Mouse (Mus musculus): ENCODE data around the gene Fam69a. TPM values are rescaled to one million over a fixed set of nuclear protein-coding genes. Genes with fewer than 3 reads are reported as not detected.

Fam69a gene
- polyA plus RNA-seq, 1 experiment from 2014 or later, result 51.2 TPM

- Histone ChIP-seq H3K9ac (no peak overlapping the region), H3K27ac (replicated peaks) (no peak overlapping the region), H3K4me3 (no peak overlapping the region), H3K4me2 (no peak overlapping the region), H3K4me1 (replicated peaks) (no peaks in the 10 kb centered on the region), H3K27me3 (no peaks in the 10 kb centered on the region), H3K9me3 (no peaks in the 10 kb centered on the region), H3K36me3 (no peaks in the 10 kb centered on the region)
- no peak for ATAC-seq (ENCODE audit: low read depth)
- WGBS, result 29% methylated on average over 2 of the region's 2 CpGs
Observed at GRCm38 (mm10) chr5:108009721-108010120, 22.8 kb upstream of the Fam69a start.

GRCm38 (mm10) chr5:108005134-108005533, 18.2 kb upstream of the Fam69a start:
- 64% methylated on average over 2 of the region's 2 CpGs for WGBS
- H3K9me3 ChIP-seq, result no peaks in the 10 kb centered on the region
- H3K4me3 ChIP-seq, result no peak overlapping the region
- no peaks in the 10 kb centered on the region for H3K4me1 ChIP-seq (replicated peaks)
- H3K27ac ChIP-seq (replicated peaks), result no peak overlapping the region
- no peaks in the 10 kb centered on the region for H3K36me3 ChIP-seq
- H3K27me3 ChIP-seq, result no peaks in the 10 kb centered on the region
- H3K4me2 ChIP-seq, result no peak overlapping the region
- no peak overlapping the region for H3K9ac ChIP-seq
- ATAC-seq (ENCODE audit: low read depth), result no peak

- no peak overlapping the region for H3K9ac ChIP-seq
- no peak for ATAC-seq (ENCODE audit: low read depth)
- no peaks in the 10 kb centered on the region for H3K9me3 ChIP-seq
- H3K4me1 ChIP-seq (replicated peaks), result no peaks in the 10 kb centered on the region
- no peak overlapping the region for H3K27ac ChIP-seq (replicated peaks)
- no peaks in the 10 kb centered on the region for H3K27me3 ChIP-seq
- WGBS, result 66% methylated on average over 5 of the region's 5 CpGs
- no peak overlapping the region for H3K4me3 ChIP-seq
- H3K4me2 ChIP-seq, result no peak overlapping the region
- no peaks in the 10 kb centered on the region for H3K36me3 ChIP-seq
Observed at GRCm38 (mm10) chr5:108002734-108003133, 15.8 kb upstream of the Fam69a start.

- Histone ChIP-seq H3K9ac (peak overlapping the region; percentile 73), H3K9me3 (no peaks in the 10 kb centered on the region), H3K4me2 (peak overlapping the region; percentile 54), H3K27me3 (no peaks in the 10 kb centered on the region), H3K4me1 (replicated peaks) (no peaks in the 10 kb centered on the region), H3K27ac (replicated peaks) (peak overlapping the region; percentile 80), H3K4me3 (peak overlapping the region; percentile 54), H3K36me3 (no peaks in the 10 kb centered on the region)
- ATAC-seq (ENCODE audit: low read depth), result peak; percentile 73
- 18% methylated on average over 20 of the region's 20 CpGs for WGBS
Observed at GRCm38 (mm10) chr5:108000776-108001548, 14.1 kb upstream of the Fam69a start.

GRCm38 (mm10) chr5:107997717-107998116, 10.8 kb upstream of the Fam69a start:
- Histone ChIP-seq H3K4me3 (no peak overlapping the region), H3K9me3 (no peaks in the 10 kb centered on the region), H3K36me3 (no peaks in the 10 kb centered on the region), H3K9ac (no peak overlapping the region), H3K27me3 (no peaks in the 10 kb centered on the region), H3K4me2 (no peak overlapping the region), H3K4me1 (replicated peaks) (no peaks in the 10 kb centered on the region), H3K27ac (replicated peaks) (no peak overlapping the region)
- ATAC-seq (ENCODE audit: low read depth), result no peak
- WGBS, result 73% methylated on average over 7 of the region's 7 CpGs

- H3K9me3 ChIP-seq, result no peaks in the 10 kb centered on the region
- no peaks in the 10 kb centered on the region for H3K36me3 ChIP-seq
- H3K4me3 ChIP-seq, result no peak overlapping the region
- H3K27me3 ChIP-seq, result no peaks in the 10 kb centered on the region
- no peaks in the 10 kb centered on the region for H3K4me1 ChIP-seq (replicated peaks)
- ATAC-seq (ENCODE audit: low read depth), result no peak
- no peak overlapping the region for H3K4me2 ChIP-seq
- H3K27ac ChIP-seq (replicated peaks), result no peak overlapping the region
- 87% methylated on average over 2 of the region's 2 CpGs for WGBS
- no peak overlapping the region for H3K9ac ChIP-seq
Observed at GRCm38 (mm10) chr5:107995936-107996335, 9.1 kb upstream of the Fam69a start.

- Histone ChIP-seq H3K4me1 (replicated peaks) (peaks cover 19% of the 10 kb centered on the region), H3K36me3 (no peaks in the 10 kb centered on the region), H3K9me3 (no peaks in the 10 kb centered on the region), H3K4me3 (peak overlapping the region; percentile 88), H3K27ac (replicated peaks) (peak overlapping the region; percentile 97), H3K4me2 (peak overlapping the region; percentile 65), H3K9ac (peak overlapping the region; percentile 95), H3K27me3 (no peaks in the 10 kb centered on the region)
- peak; percentile 23; the same call in 1 of the 2 replicates for ATAC-seq (ENCODE audit: low read depth)
- 20% methylated on average over 5 of the region's 5 CpGs for WGBS
Observed at GRCm38 (mm10) chr5:107987835-107988251, 958 bp upstream of the Fam69a start.

- H3K4me2 ChIP-seq, result peak overlapping the region; percentile 65
- ATAC-seq (ENCODE audit: low read depth), result peak; percentile 83
- WGBS, result under 1% methylated on average over 40 of the region's 54 CpGs
Observed at GRCm38 (mm10) chr5:107986255-107986966, 474 bp downstream of the Fam69a start.

GRCm38 (mm10) chr5:107983946-107984345, 2.9 kb downstream of the Fam69a start:
- WGBS, result 95% methylated on average over 5 of the region's 5 CpGs
- no peak for ATAC-seq (ENCODE audit: low read depth)
- no peaks in the 10 kb centered on the region for H3K9me3 ChIP-seq
- no peak overlapping the region for H3K27ac ChIP-seq (replicated peaks)
- H3K4me2 ChIP-seq, result no peak overlapping the region
- no peaks in the 10 kb centered on the region for H3K36me3 ChIP-seq
- peaks cover 19% of the 10 kb centered on the region for H3K4me1 ChIP-seq (replicated peaks)
- H3K27me3 ChIP-seq, result no peaks in the 10 kb centered on the region
- no peak overlapping the region for H3K4me3 ChIP-seq
- H3K9ac ChIP-seq, result no peak overlapping the region

More at GRCm38 (mm10) chr5:107986255-107986966, 474 bp downstream of the Fam69a start:
- Histone ChIP-seq H3K27me3 (no peaks in the 10 kb centered on the region), H3K9me3 (no peaks in the 10 kb centered on the region), H3K4me1 (replicated peaks) (peaks cover 19% of the 10 kb centered on the region), H3K9ac (peak overlapping the region; percentile 95), H3K36me3 (no peaks in the 10 kb centered on the region), H3K27ac (replicated peaks) (peak overlapping the region; percentile 97), H3K4me3 (peak overlapping the region; percentile 88)

- Histone ChIP-seq H3K27ac (replicated peaks) (no peak overlapping the region), H3K27me3 (no peaks in the 10 kb centered on the region), H3K9me3 (no peaks in the 10 kb centered on the region), H3K4me1 (replicated peaks) (peaks cover 13% of the 10 kb centered on the region), H3K36me3 (no peaks in the 10 kb centered on the region), H3K4me2 (no peak overlapping the region), H3K4me3 (no peak overlapping the region), H3K9ac (no peak overlapping the region)
- no peak for ATAC-seq (ENCODE audit: low read depth)
- 77% methylated on average over 3 of the region's 3 CpGs for WGBS
Observed at GRCm38 (mm10) chr5:107982016-107982415, 4.9 kb downstream of the Fam69a start.

- WGBS, result 83% methylated on average over 1 of the region's 1 CpGs
- H3K36me3 ChIP-seq, result no peaks in the 10 kb centered on the region
- ATAC-seq (ENCODE audit: low read depth), result no peak
Observed at GRCm38 (mm10) chr5:107979901-107980300, 7.0 kb downstream of the Fam69a start.

GRCm38 (mm10) chr5:107978289-107979035, 8.4 kb downstream of the Fam69a start:
- Histone ChIP-seq H3K36me3 (no peaks in the 10 kb centered on the region), H3K27me3 (no peaks in the 10 kb centered on the region), H3K4me2 (no peak overlapping the region), H3K27ac (replicated peaks) (no peak overlapping the region), H3K9ac (no peak overlapping the region), H3K4me1 (replicated peaks) (0 out of 2 replicates have a peak, but pooled peaks cover 1% of the 10 kb centered on the region), H3K9me3 (no peaks in the 10 kb centered on the region), H3K4me3 (no peak overlapping the region)
- 93% methylated on average over 6 of the region's 6 CpGs for WGBS
- no peak for ATAC-seq (ENCODE audit: low read depth)

More at GRCm38 (mm10) chr5:107979901-107980300, 7.0 kb downstream of the Fam69a start:
- Histone ChIP-seq H3K4me1 (replicated peaks) (peaks cover 4% of the 10 kb centered on the region; the same call in 1 of the 2 replicates), H3K27me3 (no peaks in the 10 kb centered on the region), H3K4me3 (no peak overlapping the region), H3K4me2 (no peak overlapping the region), H3K27ac (replicated peaks) (no peak overlapping the region), H3K9me3 (no peaks in the 10 kb centered on the region), H3K9ac (no peak overlapping the region)
